Mouse (Mus musculus): Measurements from ENCODE around the gene Robo4. TPM values are rescaled to one million over a fixed set of nuclear protein-coding genes. Genes with fewer than 3 reads are reported as not detected.

Gene Robo4
- polyA plus RNA-seq, 1 experiment from 2014 or later = 4.5 TPM

GRCm38 (mm10) chr9:37432026-37432666, 30.4 kb downstream of the Robo4 start:
- DNase-seq = peak; percentile 63
- no peak overlapping the region; the same call in 1 of the 2 replicates for H3K9ac ChIP-seq (replicated peaks; ENCODE audit: low read length)
- H3K4me1 ChIP-seq (ENCODE audit: control insufficient read depth, insufficient read depth, low read length) = peaks cover 22% of the 10 kb centered on the region; the same call in 1 of the 2 replicates
- H3K27ac ChIP-seq (replicated peaks; ENCODE audit: low read depth, low read length) = no peak overlapping the region
- no peaks in the 10 kb centered on the region for H3K36me3 ChIP-seq (ENCODE audit: control insufficient read depth, insufficient read depth, low read length)
- no peak; the same call in 1 of the 2 replicates for ATAC-seq (ENCODE audit: low FRiP score, low TSS enrichment)
- peak overlapping the region; percentile 33 for H3K4me3 ChIP-seq (replicated peaks; ENCODE audit: low read depth, low read length)
- H3K9me3 ChIP-seq (ENCODE audit: control insufficient read depth, low read length) = no peaks in the 10 kb centered on the region
- 2% methylated on average over 16 of the region's 17 CpGs for WGBS
- peaks cover 74% of the 10 kb centered on the region for H3K27me3 ChIP-seq (ENCODE audit: control insufficient read depth, insufficient read depth, low read length)
- H3K4me2 ChIP-seq (ENCODE audit: low read length) = peak overlapping the region; percentile 59

- H3K27ac ChIP-seq (replicated peaks; ENCODE audit: low read depth, low read length) = no peak within 1 kb of the TSS
- H3K36me3 ChIP-seq (ENCODE audit: control insufficient read depth, insufficient read depth, low read length) = no peaks in the 10 kb centered on the region
- 1% methylated on average over 39 of the region's 40 CpGs for WGBS
- H3K4me3 ChIP-seq (replicated peaks; ENCODE audit: low read depth, low read length) = peak within 1 kb of the TSS; percentile 33
- H3K9me3 ChIP-seq (ENCODE audit: control insufficient read depth, low read length) = no peaks in the 10 kb centered on the region
- H3K27me3 ChIP-seq (ENCODE audit: control insufficient read depth, insufficient read depth, low read length) = peaks cover 71% of the 10 kb centered on the region
- peak; percentile 40 for DNase-seq
- peak within 1 kb of the TSS; percentile 59 for H3K4me2 ChIP-seq (ENCODE audit: low read length)
- ATAC-seq (ENCODE audit: low FRiP score, low TSS enrichment) = peak; percentile 19; the same call in 1 of the 2 replicates
- H3K4me1 ChIP-seq (ENCODE audit: control insufficient read depth, insufficient read depth, low read length) = peaks cover 22% of the 10 kb centered on the region; the same call in 1 of the 2 replicates
- H3K9ac ChIP-seq (replicated peaks; ENCODE audit: low read length) = peak within 1 kb of the TSS; percentile 20; the same call in 1 of the 2 replicates
Observed at GRCm38 (mm10) chr9:37432720-37433421, 31.2 kb downstream of the Robo4 start, which contains the start of gene Robo3. Robo3 (minus strand) TSS chr9:37433246.

GRCm38 (mm10) chr9:37433823-37434560, 32.3 kb downstream of the Robo4 start:
- peaks cover 67% of the 10 kb centered on the region for H3K27me3 ChIP-seq (ENCODE audit: control insufficient read depth, insufficient read depth, low read length)
- no peaks in the 10 kb centered on the region for H3K36me3 ChIP-seq (ENCODE audit: control insufficient read depth, insufficient read depth, low read length)
- H3K9me3 ChIP-seq (ENCODE audit: control insufficient read depth, low read length) = no peaks in the 10 kb centered on the region
- no peak overlapping the region for H3K4me3 ChIP-seq (replicated peaks; ENCODE audit: low read depth, low read length)
- ATAC-seq (ENCODE audit: low FRiP score, low TSS enrichment) (no peak), DNase-seq (peak; percentile 25)
- H3K27ac ChIP-seq (replicated peaks; ENCODE audit: low read depth, low read length) = no peak overlapping the region
- H3K9ac ChIP-seq (replicated peaks; ENCODE audit: low read length) = no peak overlapping the region
- peak overlapping the region; percentile 59; the same call in 1 of the 2 replicates for H3K4me2 ChIP-seq (ENCODE audit: low read length)
- peaks cover 22% of the 10 kb centered on the region; the same call in 1 of the 2 replicates for H3K4me1 ChIP-seq (ENCODE audit: control insufficient read depth, insufficient read depth, low read length)
- WGBS = 2% methylated on average over 18 of the region's 18 CpGs

GRCm38 (mm10) chr9:37434932-37435331, 33.2 kb downstream of the Robo4 start:
- peaks cover 22% of the 10 kb centered on the region; the same call in 1 of the 2 replicates for H3K4me1 ChIP-seq (ENCODE audit: control insufficient read depth, insufficient read depth, low read length)
- H3K27me3 ChIP-seq (ENCODE audit: control insufficient read depth, insufficient read depth, low read length) = peaks cover 59% of the 10 kb centered on the region
- H3K4me3 ChIP-seq (replicated peaks; ENCODE audit: low read depth, low read length) = no peak overlapping the region
- H3K9me3 ChIP-seq (ENCODE audit: control insufficient read depth, low read length) = no peaks in the 10 kb centered on the region
- no peaks in the 10 kb centered on the region for H3K36me3 ChIP-seq (ENCODE audit: control insufficient read depth, insufficient read depth, low read length)
- WGBS = 2% methylated on average over 14 of the region's 14 CpGs
- no peak overlapping the region for H3K9ac ChIP-seq (replicated peaks; ENCODE audit: low read length)
- H3K27ac ChIP-seq (replicated peaks; ENCODE audit: low read depth, low read length) = no peak overlapping the region
- no peak overlapping the region for H3K4me2 ChIP-seq (ENCODE audit: low read length)
- peak; percentile 70 for DNase-seq
- ATAC-seq (ENCODE audit: low FRiP score, low TSS enrichment) = no peak

- Histone ChIP-seq H3K4me3 (replicated peaks; ENCODE audit: low read depth, low read length) (no peak overlapping the region), H3K4me1 (ENCODE audit: control insufficient read depth, insufficient read depth, low read length) (peaks cover 22% of the 10 kb centered on the region; the same call in 1 of the 2 replicates)
- WGBS = 5% methylated on average over 4 of the region's 4 CpGs
Observed at GRCm38 (mm10) chr9:37435616-37436015, 33.9 kb downstream of the Robo4 start.

GRCm38 (mm10) chr9:37437772-37438735, 36.4 kb downstream of the Robo4 start:
- H3K4me1 ChIP-seq (ENCODE audit: control insufficient read depth, insufficient read depth, low read length) = peaks cover 8% of the 10 kb centered on the region; the same call in 1 of the 2 replicates
- H3K27me3 ChIP-seq (ENCODE audit: control insufficient read depth, insufficient read depth, low read length) = peaks cover 30% of the 10 kb centered on the region
- ATAC-seq (ENCODE audit: low FRiP score, low TSS enrichment) = peak; percentile 31; the same call in 1 of the 2 replicates
- no peak overlapping the region for H3K9ac ChIP-seq (replicated peaks; ENCODE audit: low read length)
- no peak overlapping the region for H3K4me2 ChIP-seq (ENCODE audit: low read length)
- DNase-seq = no peak
- no peak overlapping the region for H3K4me3 ChIP-seq (replicated peaks; ENCODE audit: low read depth, low read length)
- H3K36me3 ChIP-seq (ENCODE audit: control insufficient read depth, insufficient read depth, low read length) = no peaks in the 10 kb centered on the region
- H3K27ac ChIP-seq (replicated peaks; ENCODE audit: low read depth, low read length) = no peak overlapping the region
- 22% methylated on average over 3 of the region's 3 CpGs for WGBS
- H3K9me3 ChIP-seq (ENCODE audit: control insufficient read depth, low read length) = no peaks in the 10 kb centered on the region

More at GRCm38 (mm10) chr9:37435616-37436015, 33.9 kb downstream of the Robo4 start:
- peaks cover 55% of the 10 kb centered on the region for H3K27me3 ChIP-seq (ENCODE audit: control insufficient read depth, insufficient read depth, low read length)
- no peaks in the 10 kb centered on the region for H3K36me3 ChIP-seq (ENCODE audit: control insufficient read depth, insufficient read depth, low read length)
- H3K4me2 ChIP-seq (ENCODE audit: low read length) = no peak overlapping the region
- no peak overlapping the region for H3K9ac ChIP-seq (replicated peaks; ENCODE audit: low read length)
- H3K9me3 ChIP-seq (ENCODE audit: control insufficient read depth, low read length) = no peaks in the 10 kb centered on the region
- ATAC-seq (ENCODE audit: low FRiP score, low TSS enrichment) (no peak), DNase-seq (no peak)
- no peak overlapping the region for H3K27ac ChIP-seq (replicated peaks; ENCODE audit: low read depth, low read length)

GRCm38 (mm10) chr9:37452401-37452800, 50.7 kb downstream of the Robo4 start:
- H3K4me3 ChIP-seq (replicated peaks; ENCODE audit: low read depth, low read length) = no peak overlapping the region
- H3K4me1 ChIP-seq (ENCODE audit: control insufficient read depth, insufficient read depth, low read length) = peaks cover 42% of the 10 kb centered on the region
- H3K27me3 ChIP-seq (ENCODE audit: control insufficient read depth, insufficient read depth, low read length) = peaks cover 28% of the 10 kb centered on the region; the same call in 1 of the 2 replicates
- ATAC-seq (ENCODE audit: low FRiP score, low TSS enrichment) (no peak), DNase-seq (peak; percentile 35)
- H3K4me2 ChIP-seq (ENCODE audit: low read length) = peak overlapping the region; percentile 13
- 0 out of 2 replicates have a peak overlapping the region, but pooled peaks have one; percentile 6 for H3K27ac ChIP-seq (replicated peaks; ENCODE audit: low read depth, low read length)
- H3K36me3 ChIP-seq (ENCODE audit: control insufficient read depth, insufficient read depth, low read length) = no peaks in the 10 kb centered on the region
- H3K9me3 ChIP-seq (ENCODE audit: control insufficient read depth, low read length) = no peaks in the 10 kb centered on the region
- no peak overlapping the region for H3K9ac ChIP-seq (replicated peaks; ENCODE audit: low read length)
- WGBS = 1% methylated on average over 5 of the region's 5 CpGs
